Mouse (Mus musculus) heart, adult 2 months (tissue): ENCODE measurements at regions not wholly inside any gene's neighbourhood (a gene's known extent, or its start where the extent isn't known, plus 50 kb on each side); places are given as distances from the start of the nearest gene placed in this dataset.

Experiments used
- DNase-seq, 2 experiments: peaks; one replicate each; pipeline ENCODE4 v3.0.0; 2021
- H3K27ac ChIP-seq: fragments of 200-600 bp; 2 replicates; pipeline ENCODE4 v1.8.1; 2022
- H3K27me3 ChIP-seq: fragments of 200-500 bp; 2 replicates; pipeline ENCODE4 v1.6.1; 2012; ENCODE audit warnings: mild to moderate bottlenecking, low read length, inconsistent platforms, mixed read lengths; ENCODE audit not compliant: control insufficient read depth, insufficient read depth
- H3K36me3 ChIP-seq: fragments of 200-500 bp; 2 replicates; pipeline ENCODE4 v1.6.1; 2012; ENCODE audit warnings: low read length, inconsistent platforms; ENCODE audit not compliant: control insufficient read depth, insufficient read depth
- H3K4me1 ChIP-seq: fragments of 200-500 bp; 2 replicates; pipeline ENCODE4 v1.6.1; 2011; ENCODE audit warnings: low read length; ENCODE audit not compliant: control insufficient read depth, insufficient read depth
- H3K4me3 ChIP-seq: fragments of 200-600 bp; 2 replicates; pipeline ENCODE4 v1.8.1; 2022
- H3K79me2 ChIP-seq: fragments of 200-500 bp; replicated peaks from 2 replicates; pipeline ENCODE4 v1.6.1; 2012; ENCODE audit warnings: mild to moderate bottlenecking, inconsistent platforms, low read length, moderate library complexity, mixed read lengths; ENCODE audit not compliant: control insufficient read depth, insufficient read depth
- H3K9ac ChIP-seq: fragments of 200-500 bp; 2 replicates; pipeline ENCODE4 v1.6.1; 2012; ENCODE audit warnings: low read depth, mild to moderate bottlenecking, control low read depth, inconsistent platforms, low read length, mixed read lengths
- CTCF ChIP-seq: fragments of 200-600 bp; IDR thresholded peaks from 2 replicates; pipeline ENCODE4 v1.8.1; 2022; ENCODE audit warnings: antibody characterized with exemption, mild to moderate bottlenecking, moderate library complexity
- EP300 ChIP-seq: fragments of 200-500 bp; IDR thresholded peaks from 2 replicates; pipeline ENCODE4 v1.6.1; 2011; ENCODE audit warnings: low read depth, low read length, control low read depth; ENCODE audit not compliant: insufficient read depth
- POLR2A ChIP-seq: fragments of 200-500 bp; IDR thresholded peaks from 2 replicates; pipeline ENCODE4 v1.6.1; 2011; ENCODE audit warnings: mild to moderate bottlenecking, low read depth, low read length, control low read depth; ENCODE audit not compliant: insufficient read depth
- WGBS: fragments of 180-500 bp; shearing (Covaris S2); methylation state at CpG from one replicate; pipeline ENCODE4 v1.1.7; 2018; 5-methylcytosine and 5-hydroxymethylcytosine counted together
- intact Hi-C: fragments of 180-260 bp; cut with DNase I; formaldehyde crosslinking; loops from one replicate; pipeline ENCODE4 v1.15.1; 2025

DNA sequence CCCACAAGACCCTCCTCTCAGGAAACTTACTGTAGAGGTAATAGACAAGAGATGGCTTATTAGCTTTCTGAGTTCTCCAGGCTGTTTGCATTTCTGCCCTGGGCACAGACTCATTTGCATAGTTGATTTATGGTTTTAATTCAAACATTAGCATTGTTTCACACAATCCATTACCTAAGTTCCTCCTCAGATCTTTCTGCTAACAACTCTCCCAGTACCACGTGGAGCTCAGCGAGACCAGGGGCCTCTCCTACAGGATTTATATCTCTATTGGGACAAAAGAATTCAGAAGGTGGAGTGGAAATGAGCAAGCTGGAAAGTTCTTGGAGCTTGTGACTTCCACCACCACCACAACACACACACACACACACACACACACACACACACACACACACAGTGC lies 396.8 kb downstream of the Adra2a start:
- no peak for DNase-seq
- Histone ChIP-seq H3K27ac (no peak overlapping the region), H3K36me3 (no peaks in the 10 kb centered on the region), H3K79me2 (no peaks in the 10 kb centered on the region), H3K4me3 (no peak overlapping the region), H3K9ac (no peak overlapping the region), H3K4me1 (no peaks in the 10 kb centered on the region), H3K27me3 (no peaks in the 10 kb centered on the region)
- WGBS = 40% methylated on average over 2 of the region's 2 CpGs
- intact Hi-C loops = no loop called here
- TF ChIP-seq EP300 = no peak

DNA sequence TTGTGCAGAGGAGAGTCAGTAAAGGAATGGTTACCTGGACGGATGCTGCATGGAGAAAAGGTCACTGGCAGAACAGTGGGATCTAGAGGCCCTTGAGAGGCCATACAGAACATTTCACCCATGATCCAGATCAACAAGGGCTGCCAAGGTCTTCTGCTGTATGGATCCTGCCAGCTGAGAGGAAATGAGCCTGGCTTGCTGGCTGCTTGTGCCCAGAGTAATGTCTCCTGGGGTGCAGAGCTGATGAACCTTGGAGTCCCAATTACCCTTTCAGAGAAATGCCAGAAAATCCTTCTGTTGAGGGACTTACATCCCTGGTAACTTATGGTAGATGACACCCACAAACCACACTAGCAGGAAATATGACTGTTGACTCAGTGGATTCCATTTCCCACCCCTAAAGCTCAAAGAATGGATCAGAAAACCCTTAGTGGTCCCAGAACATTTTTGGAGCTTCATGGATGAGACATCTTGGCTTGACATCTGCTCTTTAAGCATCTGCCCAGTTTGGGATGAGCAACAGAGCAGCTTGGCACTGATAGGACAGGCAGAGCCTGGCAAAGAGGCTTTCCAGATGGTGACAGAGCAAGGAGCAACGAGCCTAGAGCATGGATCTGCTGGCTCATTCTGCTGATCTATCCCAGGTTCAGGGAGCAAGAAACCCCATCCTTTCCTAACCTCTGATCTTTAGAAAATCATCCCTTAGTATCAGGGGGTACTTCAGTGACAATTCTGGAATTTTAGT lies 416.6 kb downstream of the Adra2a start:
- Histone ChIP-seq H3K36me3 (no peaks in the 10 kb centered on the region), H3K79me2 (no peaks in the 10 kb centered on the region), H3K4me3 (no peak overlapping the region), H3K27me3 (no peaks in the 10 kb centered on the region), H3K4me1 (no peaks in the 10 kb centered on the region), H3K9ac (no peak overlapping the region), H3K27ac (no peak overlapping the region)
- DNase-seq = no peak
- TF ChIP-seq POLR2A = no peak
- no peak for TF ChIP-seq EP300
- TF ChIP-seq CTCF = no peak
- intact Hi-C loops = no loop called here
- WGBS = 53% methylated on average over 2 of the region's 2 CpGs

DNA sequence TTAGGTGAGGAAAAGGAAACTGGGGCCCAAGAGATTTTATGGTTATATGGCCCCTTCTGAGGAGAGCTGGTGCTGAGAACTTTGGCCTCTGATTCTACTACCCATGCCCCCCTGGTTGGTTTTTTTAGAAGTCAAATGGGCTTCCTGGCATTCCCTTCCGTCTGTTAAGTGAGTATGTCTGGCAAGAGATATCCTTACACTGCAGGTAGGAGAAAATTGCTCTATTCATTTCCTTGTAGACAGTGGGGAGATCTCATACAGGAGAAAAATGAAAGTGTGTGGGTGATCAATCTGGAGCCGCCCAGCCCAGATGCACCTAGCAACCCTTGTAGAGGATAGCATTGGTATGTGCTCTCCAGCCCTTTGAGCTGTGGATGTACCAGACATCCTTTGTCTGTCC lies 418.5 kb downstream of the Adra2a start:
- Histone ChIP-seq H3K27me3 (no peaks in the 10 kb centered on the region), H3K4me1 (no peaks in the 10 kb centered on the region), H3K36me3 (no peaks in the 10 kb centered on the region), H3K4me3 (no peak overlapping the region), H3K9ac (no peak overlapping the region), H3K27ac (no peak overlapping the region), H3K79me2 (no peaks in the 10 kb centered on the region)
- intact Hi-C loops = no loop called here
- WGBS = 73% methylated on average over 2 of the region's 2 CpGs
- no peak for TF ChIP-seq EP300
- TF ChIP-seq CTCF = no peak
- no peak for TF ChIP-seq POLR2A
- no peak for DNase-seq

DNA sequence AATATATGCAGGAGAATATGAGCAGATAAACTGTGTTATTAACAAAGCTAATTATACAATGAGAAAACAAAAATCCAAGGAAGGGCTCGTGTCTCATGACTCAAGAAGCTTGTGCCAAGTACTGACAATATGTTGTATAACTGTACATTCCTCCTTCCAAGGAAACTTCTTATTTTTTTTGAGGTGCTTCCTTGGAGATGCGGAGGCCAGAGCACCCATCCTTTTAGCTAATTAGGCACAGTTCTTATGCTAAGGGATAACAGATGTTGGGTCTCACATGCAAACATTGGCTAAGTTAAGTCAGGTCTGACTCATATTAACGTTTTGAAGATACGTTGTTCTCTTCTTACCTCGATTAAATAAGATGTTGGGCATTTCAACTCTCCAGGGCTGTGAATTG lies 426.1 kb downstream of the Adra2a start:
- H3K4me3 ChIP-seq = no peak overlapping the region
- no peaks in the 10 kb centered on the region for H3K36me3 ChIP-seq
- no peaks in the 10 kb centered on the region for H3K79me2 ChIP-seq
- H3K27me3 ChIP-seq = no peaks in the 10 kb centered on the region
- WGBS = 71% methylated on average over 5 of the region's 5 CpGs
- no peaks in the 10 kb centered on the region for H3K4me1 ChIP-seq
- TF ChIP-seq POLR2A = no peak
- TF ChIP-seq CTCF = no peak
- no peak for TF ChIP-seq EP300
- no peak for DNase-seq
- no peak overlapping the region for H3K27ac ChIP-seq
- intact Hi-C loops = no loop called here
- no peak overlapping the region for H3K9ac ChIP-seq

DNA sequence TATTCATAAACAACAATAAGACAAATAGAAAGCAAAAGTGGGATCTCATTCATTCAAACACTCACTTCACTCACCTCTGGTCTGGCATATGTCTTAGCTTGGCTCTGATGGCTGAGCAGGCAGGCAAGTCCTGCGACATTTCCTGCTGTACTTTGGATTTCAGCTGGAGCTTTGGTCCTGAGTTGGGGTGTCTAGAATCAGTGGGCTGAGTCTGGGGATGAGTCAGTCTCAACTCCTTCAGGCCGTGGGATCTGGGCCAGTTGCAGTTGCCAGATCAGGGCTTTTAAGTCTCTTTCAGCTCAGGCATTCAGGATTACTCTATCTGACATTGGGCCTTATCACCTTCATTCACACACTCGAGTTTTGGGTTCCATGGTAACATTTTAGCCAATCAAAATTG lies 454.1 kb downstream of the Adra2a start:
- peak in 1 of 2 experiments; percentile 2 for DNase-seq
- Histone ChIP-seq H3K4me3 (no peak overlapping the region), H3K36me3 (no peaks in the 10 kb centered on the region), H3K27ac (no peak overlapping the region), H3K27me3 (no peaks in the 10 kb centered on the region), H3K9ac (no peak overlapping the region), H3K4me1 (no peaks in the 10 kb centered on the region), H3K79me2 (no peaks in the 10 kb centered on the region)
- TF ChIP-seq POLR2A (no peak), EP300 (no peak)
- intact Hi-C loops = no loop called here
- WGBS = 36% methylated on average over 3 of the region's 3 CpGs

DNA sequence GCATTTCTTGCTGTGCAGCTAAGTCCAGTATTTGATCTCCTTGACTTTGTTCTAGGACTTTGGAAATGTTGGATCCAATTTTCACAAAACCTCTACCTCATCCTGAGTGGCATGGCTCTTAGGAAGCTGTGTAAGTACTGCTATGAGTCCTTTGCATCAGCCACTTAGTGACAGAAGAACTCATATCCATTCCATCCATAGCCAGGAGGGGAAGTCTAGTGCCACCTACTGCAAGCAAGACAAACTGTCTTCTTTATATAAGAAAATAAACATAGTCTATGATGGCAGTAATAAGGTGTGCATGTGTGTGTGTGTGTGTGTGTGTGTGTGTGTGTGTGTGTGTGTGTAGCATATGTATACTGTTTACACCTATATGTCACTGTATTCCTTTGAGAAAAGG lies 489.9 kb downstream of the Adra2a start:
- no peaks in the 10 kb centered on the region for H3K79me2 ChIP-seq
- H3K4me3 ChIP-seq = no peak overlapping the region
- no peaks in the 10 kb centered on the region for H3K27me3 ChIP-seq
- intact Hi-C loops = loop anchor here (5.0 kb wide), 1 partner anchor 492 kb away; the partner anchor contains the start of gene Adra2a
- no peak for DNase-seq
- no peak overlapping the region for H3K27ac ChIP-seq
- H3K9ac ChIP-seq = no peak overlapping the region
- H3K4me1 ChIP-seq = no peaks in the 10 kb centered on the region
- TF ChIP-seq CTCF (peak; percentile 49), EP300 (no peak), POLR2A (no peak)
- H3K36me3 ChIP-seq = no peaks in the 10 kb centered on the region
